Mouse (Mus musculus) ovary, adult 2 months (tissue): ENCODE measurements around the gene Irx3. TPM values are rescaled to one million over a fixed set of nuclear protein-coding genes. Genes with fewer than 3 reads are reported as not detected.

ENCODE experiments used
- polyA plus RNA-seq: library from polyadenylated mRNA; depleted of rRNA; stranded (reverse); fragments of >200 nt; gene quantifications from 2 replicates; pipeline ENCODE4 v1.2.3, GENCODE M21; 2012; rRNA removed

Gene Irx3
- 32.9 and 57.4 TPM in 2 replicates for polyA plus RNA-seq

DNA sequence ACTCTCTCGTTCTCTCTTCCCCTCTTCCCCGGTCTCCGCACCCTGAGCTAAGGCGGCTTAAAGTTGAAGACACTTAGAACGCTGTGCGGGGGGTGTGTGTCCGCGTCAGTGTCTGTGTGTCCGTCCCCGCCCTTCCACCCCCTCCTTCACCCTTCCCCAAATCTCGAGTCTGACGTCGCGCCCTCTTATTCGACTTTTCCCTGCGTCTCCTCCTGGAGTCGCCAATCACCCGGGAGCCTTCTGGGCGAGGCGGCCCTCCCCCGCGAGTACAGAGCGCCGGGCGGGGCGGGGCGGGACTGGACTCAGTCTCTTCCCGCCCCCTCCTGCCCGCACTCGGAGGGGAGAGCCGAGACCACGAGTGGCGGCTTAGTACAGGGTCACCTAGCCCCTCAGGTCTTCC lies at the start of gene Irx3:
Irx3 (minus strand) TSS at position 229 of the 400 bp plus-strand sequence.

